Mouse (Mus musculus) cerebellum, adult 11-12 months (tissue): ENCODE data around the gene Ckap2l.

Source experiments
- DNase-seq: peaks from one replicate; pipeline ENCODE4 v3.0.0; 2022

Ckap2l gene

DNA sequence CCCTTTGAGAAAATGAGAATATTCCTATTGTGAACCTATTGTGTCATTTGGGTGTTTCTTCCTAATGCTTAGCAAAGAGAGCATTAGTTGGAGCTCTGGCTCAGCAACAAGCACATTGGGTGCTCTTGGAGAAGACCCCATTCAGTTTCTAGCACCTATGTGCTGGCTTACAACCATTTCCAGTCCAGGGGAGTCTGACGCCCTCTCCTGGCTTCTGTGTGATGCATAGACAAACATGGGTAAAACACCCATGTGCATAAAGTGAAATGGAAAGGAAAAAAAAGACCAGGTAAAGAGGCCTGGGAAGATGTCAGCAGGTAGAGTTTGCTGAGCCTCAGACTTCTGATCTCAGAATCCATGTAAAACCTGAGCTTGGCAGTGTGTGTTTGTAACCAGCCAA, 63.8 kb downstream of the Ckap2l start:
- no peak for DNase-seq

DNA sequence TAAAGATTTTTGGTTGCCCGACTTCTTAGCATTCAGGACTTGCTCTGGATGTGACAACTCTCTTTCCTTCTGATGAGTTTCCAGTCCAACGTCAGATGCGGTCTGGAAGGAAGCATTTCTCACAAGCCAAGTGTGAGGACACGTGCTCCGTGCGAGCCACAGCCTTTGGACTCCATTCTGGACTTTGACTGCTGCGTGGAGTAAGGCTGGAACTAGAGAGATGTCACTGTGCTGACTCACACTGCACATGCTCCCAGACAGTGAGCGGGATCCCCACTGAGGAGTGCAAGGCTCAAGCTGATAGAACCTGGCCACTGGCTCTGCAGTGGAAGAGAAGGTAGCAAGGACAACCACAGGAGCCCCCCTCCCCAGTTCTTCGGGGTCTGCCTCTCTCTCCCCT, 64.5 kb downstream of the Ckap2l start:
- no peak for DNase-seq

DNA sequence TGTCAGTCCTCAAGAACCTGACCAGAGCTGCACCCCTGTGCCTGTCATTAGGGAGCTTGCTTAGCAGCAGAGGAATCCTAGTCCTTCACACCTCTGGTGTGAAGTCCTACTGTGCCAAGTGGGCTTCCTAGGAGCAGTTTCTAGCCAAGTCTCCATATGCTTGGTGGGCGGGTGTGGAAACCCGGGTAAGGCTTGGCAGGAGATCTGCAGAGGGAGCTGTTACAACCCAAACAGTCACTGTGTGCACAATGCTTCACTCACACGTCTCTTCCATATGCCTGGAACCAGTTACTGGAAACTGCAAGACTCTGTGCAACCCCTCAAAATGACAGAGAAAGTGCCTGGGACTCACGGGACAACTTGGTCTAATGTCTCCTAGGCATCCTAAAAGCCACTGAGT, 65.0 kb downstream of the Ckap2l start:
- DNase-seq = no peak

DNA sequence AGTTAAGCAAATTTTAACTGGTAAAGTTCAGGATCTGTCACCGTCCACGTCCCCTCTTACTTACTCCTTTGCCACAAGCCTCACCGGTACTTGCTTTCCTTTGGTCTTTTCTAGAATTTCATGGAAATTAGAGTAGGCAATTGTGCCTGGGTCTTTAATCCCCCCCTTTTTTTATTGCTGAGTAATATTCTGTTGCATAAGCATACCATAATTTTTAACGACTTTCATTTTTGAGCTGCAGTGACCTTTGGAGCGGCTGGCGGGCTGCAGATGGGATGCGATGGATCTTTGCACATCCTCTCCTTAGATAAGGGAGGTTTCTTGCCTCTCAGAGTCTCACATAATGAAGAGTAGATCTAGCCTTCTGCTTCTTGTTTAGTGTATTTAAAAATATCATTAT, 67.7 kb downstream of the Ckap2l start:
- no peak for DNase-seq

DNA sequence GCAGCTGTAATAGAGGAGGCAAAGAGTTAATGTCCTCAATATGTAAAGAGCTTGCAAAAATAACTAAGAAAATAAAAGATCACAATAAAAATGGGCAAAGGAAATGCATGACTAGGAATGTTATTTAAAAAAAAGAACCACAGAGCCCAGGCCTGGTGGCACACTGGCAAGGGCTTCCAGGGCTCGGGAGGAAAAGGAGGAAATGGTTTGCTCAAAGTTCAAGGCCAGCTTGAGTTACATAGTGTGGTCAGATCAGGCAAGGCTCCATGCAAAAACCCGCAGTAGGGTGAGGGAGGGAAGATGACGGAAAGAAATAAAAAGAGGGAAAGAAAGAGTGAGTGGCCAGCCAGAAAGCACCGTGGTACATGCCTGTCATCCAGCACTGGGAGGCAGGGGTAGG, 68.4 kb downstream of the Ckap2l start:
- no peak for DNase-seq

DNA sequence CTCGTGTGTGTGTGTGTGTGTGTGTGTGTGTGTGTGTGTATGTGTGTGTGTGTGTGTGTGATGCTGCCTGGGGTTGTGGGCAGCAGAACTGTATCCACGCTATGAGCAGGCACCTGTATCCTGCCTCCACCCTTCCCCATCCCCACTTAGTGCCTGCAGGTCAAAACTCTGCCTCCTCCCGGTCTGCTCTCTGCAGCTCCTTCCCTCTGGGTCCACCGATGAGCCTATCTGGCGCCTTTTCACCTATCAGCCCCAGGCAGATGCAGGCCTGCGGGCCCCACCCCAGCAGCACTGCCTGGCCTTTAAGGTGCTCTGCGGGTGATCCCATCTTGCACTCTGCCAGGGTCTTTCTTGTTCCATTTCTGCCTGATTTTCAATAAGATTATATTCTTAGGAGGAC, 69.3 kb downstream of the Ckap2l start:
- no peak for DNase-seq

DNA sequence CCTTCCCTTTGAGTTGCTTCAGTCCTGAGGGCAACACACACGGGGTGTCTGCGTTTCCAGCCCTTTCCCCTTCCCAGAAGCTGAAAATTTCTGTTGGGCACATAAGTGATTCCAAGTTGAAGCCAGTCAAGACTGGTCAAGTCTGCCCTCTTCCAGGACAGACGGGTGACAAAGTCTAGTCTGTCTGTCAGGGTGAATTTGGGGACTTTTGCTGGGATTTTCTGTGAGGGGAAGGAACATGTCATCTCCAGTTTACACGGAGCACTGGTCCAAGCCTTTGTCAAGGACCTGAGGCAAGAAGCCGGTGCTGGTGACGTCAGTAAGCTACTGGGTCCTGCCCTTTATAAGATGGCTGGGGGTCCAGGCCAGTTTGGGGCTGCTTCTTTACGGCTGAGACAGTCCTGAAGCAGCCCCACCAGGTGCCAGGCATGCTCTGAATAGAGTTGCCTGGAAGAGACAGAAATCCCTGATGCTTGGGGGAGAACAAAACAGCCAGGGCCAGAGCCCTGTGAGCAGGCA, 69.9 kb downstream of the Ckap2l start:
- no peak for DNase-seq

DNA sequence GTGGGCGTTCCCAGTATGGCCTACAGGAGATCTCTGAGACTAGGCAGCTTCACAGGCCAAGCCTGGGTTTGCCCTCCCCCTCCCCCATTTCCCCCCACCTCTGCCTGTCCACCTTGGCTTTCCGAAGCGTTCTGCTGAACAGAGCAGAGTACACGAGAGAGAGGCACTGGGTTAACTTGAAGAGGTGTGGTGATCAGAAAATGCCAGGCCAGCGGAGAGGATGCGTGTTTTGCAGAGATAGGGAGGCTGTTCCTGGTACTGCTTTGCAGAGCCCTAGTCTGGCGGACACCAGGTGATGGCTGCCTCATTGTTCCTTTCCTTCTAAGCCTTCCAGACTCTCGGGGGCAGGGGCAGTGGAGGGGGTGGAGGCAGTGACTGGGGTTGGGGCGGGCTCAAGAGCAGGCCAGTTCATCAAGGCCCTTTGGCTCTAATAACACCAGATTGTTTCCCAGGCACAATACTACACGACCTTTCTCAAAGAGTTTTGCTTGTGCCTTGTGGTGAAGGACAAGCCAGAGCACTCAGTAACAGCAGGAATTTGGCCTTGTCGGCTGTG, 70.6 kb downstream of the Ckap2l start:
- DNase-seq = no peak

DNA sequence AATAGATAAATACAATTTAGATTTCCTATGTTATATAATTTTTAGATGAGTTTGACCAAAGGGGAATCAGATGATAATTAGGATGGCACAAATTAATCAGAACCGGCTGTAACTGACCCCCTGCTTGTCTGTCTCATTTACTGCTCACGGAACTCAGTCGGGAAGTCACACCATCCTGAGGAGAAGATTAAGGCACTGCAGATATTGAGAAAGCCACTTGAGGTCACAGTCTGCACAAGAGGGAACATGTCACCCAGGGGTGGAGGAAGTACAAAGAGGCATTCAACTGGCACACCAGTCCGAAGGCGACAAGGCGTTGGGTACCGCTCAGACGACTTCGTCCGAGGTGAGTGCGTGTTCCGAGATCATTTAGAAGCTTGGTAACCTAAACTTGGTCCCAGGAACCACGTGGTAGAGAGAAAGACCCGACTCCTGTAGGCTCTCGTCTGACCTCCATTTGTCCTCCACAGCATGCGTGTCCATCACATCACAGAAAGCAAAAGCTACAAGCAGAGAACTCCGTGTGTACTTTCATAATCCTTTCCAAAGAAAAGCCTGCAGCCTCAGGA, 71.7 kb downstream of the Ckap2l start:
- DNase-seq = no peak

DNA sequence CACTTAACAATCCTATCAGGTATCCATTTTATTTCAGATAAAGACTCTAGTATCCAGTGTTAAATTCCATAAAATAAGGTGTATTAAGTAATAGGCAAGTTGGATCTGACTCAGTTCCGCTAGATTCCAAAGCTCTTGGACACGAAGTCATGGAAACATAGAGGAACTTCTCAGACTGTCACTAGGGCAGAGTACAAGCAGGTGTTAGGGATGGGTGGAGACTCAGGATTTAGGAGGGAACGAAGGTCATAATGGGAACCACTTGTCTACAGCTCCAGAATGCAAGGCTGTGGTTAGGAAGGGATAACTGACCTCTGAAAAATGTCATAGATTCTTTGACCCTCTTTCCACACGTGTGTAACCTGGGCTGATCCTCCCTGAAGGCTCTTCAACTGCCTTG, 72.8 kb downstream of the Ckap2l start:
- DNase-seq = no peak

DNA sequence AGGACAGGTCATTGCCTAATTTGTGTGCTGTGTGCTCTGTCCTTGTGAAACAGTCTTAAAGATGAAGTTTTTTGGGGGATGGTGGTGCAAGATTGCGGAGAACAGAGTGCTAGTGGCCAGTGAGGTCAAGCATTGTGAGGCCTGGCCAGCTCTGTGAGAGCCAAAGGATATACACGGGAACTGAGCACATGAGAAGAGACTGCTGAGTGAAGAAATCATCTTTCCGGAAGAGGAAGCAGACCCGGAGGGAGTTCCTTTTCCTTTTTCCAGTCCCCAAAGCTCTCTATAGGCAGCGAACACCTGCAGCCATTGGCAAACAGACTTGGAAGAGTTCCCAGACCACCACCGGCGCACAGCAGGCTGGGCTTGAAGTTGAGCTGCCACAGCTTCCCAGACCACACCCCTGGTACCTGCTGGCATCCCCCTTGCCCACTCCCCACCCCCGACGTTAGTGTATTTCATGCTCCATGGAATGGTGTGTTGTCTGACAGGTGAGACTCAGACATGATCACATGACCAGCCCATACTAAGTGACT, 75.8 kb downstream of the Ckap2l start:
- DNase-seq = no peak

DNA sequence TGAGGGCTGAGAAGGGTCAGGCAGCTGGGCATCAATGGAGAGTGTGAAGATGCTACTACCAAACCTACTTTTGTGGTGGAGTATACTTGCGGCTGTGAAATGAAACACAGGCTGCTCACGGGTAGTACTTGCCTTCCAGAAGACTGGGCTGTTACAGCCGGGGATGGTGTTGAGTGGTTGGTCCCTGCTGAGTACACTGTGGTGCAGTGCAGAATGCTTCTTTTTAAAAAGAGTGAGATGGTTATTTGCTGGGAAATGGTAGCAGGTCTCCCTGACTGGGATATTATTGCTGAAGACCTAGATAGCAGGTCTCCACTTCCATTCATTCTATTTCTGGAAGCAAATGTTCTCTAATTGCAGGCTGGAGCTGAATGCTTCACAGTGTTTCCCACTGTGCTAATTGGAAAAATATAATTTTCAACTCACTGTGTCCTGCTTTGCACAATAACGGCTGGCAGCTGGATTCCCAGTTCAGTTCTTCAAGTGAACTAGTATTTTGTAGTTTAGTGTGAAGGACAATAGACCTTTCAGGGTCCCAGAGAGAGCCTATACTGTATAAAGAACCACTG, 78.4 kb downstream of the Ckap2l start:
- DNase-seq = no peak
